Mouse (Mus musculus): Measurements from ENCODE around the gene Map1s. TPM values are rescaled to one million over a fixed set of nuclear protein-coding genes. Genes with fewer than 3 reads are reported as not detected.

The Map1s gene
- total and polyA plus RNA-seq, 3 experiments = 9.5 to 51.4 (median 30.9) TPM

GRCm38 (mm10) chr8:70903582-70903981 is 2.1 kb upstream of the Map1s start:
- H3K4me1 ChIP-seq (ENCODE audit: control insufficient read depth in 1 of 2, insufficient read depth in 2 of 2) = peaks cover 10 to 56% of the 10 kb centered on the region in 2 experiments
- H3K27me3 ChIP-seq (replicated peaks) = no peaks in the 10 kb centered on the region
- no peaks in the 10 kb centered on the region for H3K9me3 ChIP-seq (replicated peaks; ENCODE audit: low read length)
- no peak overlapping the region for H3K4me3 ChIP-seq (replicated peaks in 1 of 3; ENCODE audit: low read depth in 2 of 3, low read length in 2 of 3, poor library complexity in 1 of 3)
- DNase-seq (ENCODE audit: extremely low read depth) = no peak
- in situ Hi-C loops (cut with MboI; ENCODE audit: low pct_ligation_motif_present, low pct_unique_long_range_greater_than_20kb, low sequenced_read_pairs) = no loop called here
- TF ChIP-seq CTCF (conservative IDR thresholded peaks at IDR 0.05 in 1 of 2, IDR thresholded peaks at IDR 0.05 in 1 of 2; ENCODE audit: low read depth in 2 of 2, low read length in 2 of 2) (no peak), SIN3A (IDR thresholded peaks at IDR 0.05; ENCODE audit: low read length) (no peak), CHD2 (IDR thresholded peaks at IDR 0.05; ENCODE audit: low read length) (0 out of 2 replicates have a peak, but pooled peaks have one; percentile 11)
- dilution Hi-C loops (cut with MboI; ENCODE audit: extremely low pct_ligation_motif_present, extremely low pct_unique_long_range_greater_than_20kb, low sequenced_read_pairs) = no loop called here
- H3K4me2 ChIP-seq (ENCODE audit: insufficient read depth, low read depth, poor library complexity, severe bottlenecking) = no peak overlapping the region
- H3K9ac ChIP-seq (ENCODE audit: insufficient read depth, low read depth) = no peak overlapping the region
- H3K36me3 ChIP-seq (replicated peaks in 1 of 2; ENCODE audit: control insufficient read depth in 1 of 2, insufficient read depth in 1 of 2, low read length in 1 of 2) = peaks cover 0 to 4% of the 10 kb centered on the region in 2 experiments
- H3K79me2 ChIP-seq (replicated peaks; ENCODE audit: control insufficient read depth, extremely low read depth, insufficient read depth, poor library complexity, severe bottlenecking) = peaks cover 11% of the 10 kb centered on the region
- H3K27ac ChIP-seq (ENCODE audit: insufficient read depth, low read depth) = no peak overlapping the region

GRCm38 (mm10) chr8:70904532-70904931 is 1.2 kb upstream of the Map1s start:
- H3K27me3 ChIP-seq (replicated peaks) = no peaks in the 10 kb centered on the region
- no peak overlapping the region for H3K9ac ChIP-seq (ENCODE audit: insufficient read depth, low read depth)
- peaks cover 13% of the 10 kb centered on the region for H3K79me2 ChIP-seq (replicated peaks; ENCODE audit: control insufficient read depth, extremely low read depth, insufficient read depth, poor library complexity, severe bottlenecking)
- peaks cover 7 to 46% of the 10 kb centered on the region in 2 experiments; a peak in 3 of 4 replicates for H3K4me1 ChIP-seq (ENCODE audit: control insufficient read depth in 1 of 2, insufficient read depth in 2 of 2)
- in situ Hi-C loops (cut with MboI; ENCODE audit: low pct_ligation_motif_present, low pct_unique_long_range_greater_than_20kb, low sequenced_read_pairs) (no loop called here), dilution Hi-C loops (cut with MboI; ENCODE audit: extremely low pct_ligation_motif_present, extremely low pct_unique_long_range_greater_than_20kb, low sequenced_read_pairs) (no loop called here)
- H3K27ac ChIP-seq (ENCODE audit: insufficient read depth, low read depth) = no peak overlapping the region
- H3K9me3 ChIP-seq (replicated peaks; ENCODE audit: low read length) = no peaks in the 10 kb centered on the region
- TF ChIP-seq UBTF (IDR thresholded peaks at IDR 0.05; ENCODE audit: low read depth, low read length) = no peak
- no peak for TF ChIP-seq GABPA (IDR thresholded peaks at IDR 0.05; ENCODE audit: insufficient replicate concordance, low read depth, low read length)
- no peak for TF ChIP-seq CHD1 (IDR thresholded peaks at IDR 0.05; ENCODE audit: low read depth, low read length)
- TF ChIP-seq SIN3A (IDR thresholded peaks at IDR 0.05; ENCODE audit: low read length) = no peak
- H3K4me3 ChIP-seq (replicated peaks in 1 of 3; ENCODE audit: low read depth in 2 of 3, low read length in 2 of 3, poor library complexity in 1 of 3) = no peak overlapping the region
- H3K36me3 ChIP-seq (replicated peaks in 1 of 2; ENCODE audit: control insufficient read depth in 1 of 2, insufficient read depth in 1 of 2, low read length in 1 of 2) = peaks cover 0 to 9% of the 10 kb centered on the region in 2 experiments
- no peak overlapping the region for H3K4me2 ChIP-seq (ENCODE audit: insufficient read depth, low read depth, poor library complexity, severe bottlenecking)
- no peak for DNase-seq (ENCODE audit: extremely low read depth)

- dilution Hi-C loops (cut with MboI; ENCODE audit: extremely low pct_ligation_motif_present, extremely low pct_unique_long_range_greater_than_20kb, low sequenced_read_pairs) = no loop called here
- H3K4me1 ChIP-seq (ENCODE audit: control insufficient read depth in 1 of 2, insufficient read depth in 2 of 2) = peaks cover 7 to 46% of the 10 kb centered on the region in 2 experiments; a peak in 3 of 4 replicates
- no peak for DNase-seq (ENCODE audit: extremely low read depth)
These were observed 285 bp upstream of the Map1s start for GRCm38 (mm10) chr8:70905463-70905830.

More at GRCm38 (mm10) chr8:70905463-70905830, 285 bp upstream of the Map1s start:
- in situ Hi-C loops (cut with MboI; ENCODE audit: low pct_ligation_motif_present, low pct_unique_long_range_greater_than_20kb, low sequenced_read_pairs) = no loop called here
- no peak overlapping the region for H3K27ac ChIP-seq (ENCODE audit: insufficient read depth, low read depth)
- H3K4me2 ChIP-seq (ENCODE audit: insufficient read depth, low read depth, poor library complexity, severe bottlenecking) = peak overlapping the region; percentile 55; the same call in 1 of the 2 replicates
- TF ChIP-seq MYC (IDR thresholded peaks at IDR 0.05; ENCODE audit: low read depth, low read length) (no peak), IRF4 (IDR thresholded peaks at IDR 0.05; ENCODE audit: low read depth, low read length) (no peak), EP300 (IDR thresholded peaks at IDR 0.05; ENCODE audit: low read length) (no peak), ZKSCAN1 (IDR thresholded peaks at IDR 0.05; ENCODE audit: borderline replicate concordance, low read depth, low read length) (no peak), MAFK (IDR thresholded peaks at IDR 0.05; ENCODE audit: insufficient replicate concordance, low read length) (no peak), GABPA (IDR thresholded peaks at IDR 0.05; ENCODE audit: insufficient replicate concordance, low read depth, low read length) (no peak), E2F4 (IDR thresholded peaks at IDR 0.05; ENCODE audit: insufficient replicate concordance, low read depth, low read length) (no peak), NELFE (IDR thresholded peaks at IDR 0.05; ENCODE audit: low read depth, low read length) (no peak), NRF1 (IDR thresholded peaks at IDR 0.05; ENCODE audit: low read depth, low read length) (no peak), HCFC1 (IDR thresholded peaks at IDR 0.05; ENCODE audit: low read depth, low read length) (no peak), MEF2A (IDR thresholded peaks at IDR 0.05; ENCODE audit: borderline replicate concordance, low read depth, low read length) (no peak), CHD2 (IDR thresholded peaks at IDR 0.05; ENCODE audit: low read length) (no peak), TCF12 (IDR thresholded peaks at IDR 0.05; ENCODE audit: low read depth, low read length) (no peak)
- peak overlapping the region; percentile 81 for H3K9ac ChIP-seq (ENCODE audit: insufficient read depth, low read depth)
- H3K79me2 ChIP-seq (replicated peaks; ENCODE audit: control insufficient read depth, extremely low read depth, insufficient read depth, poor library complexity, severe bottlenecking) = peaks cover 13% of the 10 kb centered on the region
- H3K27me3 ChIP-seq (replicated peaks) = no peaks in the 10 kb centered on the region
- peaks cover 0 to 10% of the 10 kb centered on the region in 2 experiments for H3K36me3 ChIP-seq (replicated peaks in 1 of 2; ENCODE audit: control insufficient read depth in 1 of 2, insufficient read depth in 1 of 2, low read length in 1 of 2)
- H3K4me3 ChIP-seq (replicated peaks in 1 of 3; ENCODE audit: low read depth in 2 of 3, low read length in 2 of 3, poor library complexity in 1 of 3) = peak overlapping the region; percentile 88 to 97 (median 89)
- no peaks in the 10 kb centered on the region for H3K9me3 ChIP-seq (replicated peaks; ENCODE audit: low read length)
